Mouse (Mus musculus): Measurements from ENCODE around the gene Srpx2. TPM values are rescaled to one million over a fixed set of nuclear protein-coding genes. Genes with fewer than 3 reads are reported as not detected.

Gene Srpx2
- not detected in 2 replicates for total RNA-seq (2017)

- ATAC-seq (replicated peaks in 1 of 2; ENCODE audit: insufficient read depth in 1 of 2, low FRiP score in 2 of 2, low TSS enrichment in 1 of 2, low read depth in 1 of 2, poor library complexity in 2 of 2, severe bottlenecking in 2 of 2) = no peak
These were observed at the start of gene Srpx2 for GRCm38 (mm10) chrX:133908261-133908660. Gene Srpx2, plus strand, starts transcription at chrX:133908426.

- ATAC-seq (replicated peaks in 1 of 2; ENCODE audit: insufficient read depth in 1 of 2, low FRiP score in 2 of 2, low TSS enrichment in 1 of 2, low read depth in 1 of 2, poor library complexity in 2 of 2, severe bottlenecking in 2 of 2) = peak; percentile 97 to 99
These were observed 38.5 kb upstream of the Srpx2 start for GRCm38 (mm10) chrX:133869743-133870142.

GRCm38 (mm10) chrX:133887308-133887707 is 20.9 kb upstream of the Srpx2 start:
- peak; percentile 53 to 78; a peak in 2 of 4 replicates for ATAC-seq (replicated peaks in 1 of 2; ENCODE audit: insufficient read depth in 1 of 2, low FRiP score in 2 of 2, low TSS enrichment in 1 of 2, low read depth in 1 of 2, poor library complexity in 2 of 2, severe bottlenecking in 2 of 2)

GRCm38 (mm10) chrX:133888111-133888510 is 20.1 kb upstream of the Srpx2 start:
- ATAC-seq (replicated peaks in 1 of 2; ENCODE audit: insufficient read depth in 1 of 2, low FRiP score in 2 of 2, low TSS enrichment in 1 of 2, low read depth in 1 of 2, poor library complexity in 2 of 2, severe bottlenecking in 2 of 2) = no peak

GRCm38 (mm10) chrX:133898014-133898542 is 10.1 kb upstream of the Srpx2 start, which contains the start of gene Tspan6:
Gene Tspan6, minus strand, starts transcription at chrX:133898429.
- peak; percentile 92 to 94 for ATAC-seq (replicated peaks in 1 of 2; ENCODE audit: insufficient read depth in 1 of 2, low FRiP score in 2 of 2, low TSS enrichment in 1 of 2, low read depth in 1 of 2, poor library complexity in 2 of 2, severe bottlenecking in 2 of 2)

- no peak for ATAC-seq (replicated peaks in 1 of 2; ENCODE audit: insufficient read depth in 1 of 2, low FRiP score in 2 of 2, low TSS enrichment in 1 of 2, low read depth in 1 of 2, poor library complexity in 2 of 2, severe bottlenecking in 2 of 2)
These were observed 3.3 kb downstream of the Srpx2 start for GRCm38 (mm10) chrX:133911397-133912103.

GRCm38 (mm10) chrX:133913006-133913405 is 4.8 kb downstream of the Srpx2 start:
- no peak for ATAC-seq (replicated peaks in 1 of 2; ENCODE audit: insufficient read depth in 1 of 2, low FRiP score in 2 of 2, low TSS enrichment in 1 of 2, low read depth in 1 of 2, poor library complexity in 2 of 2, severe bottlenecking in 2 of 2)

- ATAC-seq (replicated peaks in 1 of 2; ENCODE audit: insufficient read depth in 1 of 2, low FRiP score in 2 of 2, low TSS enrichment in 1 of 2, low read depth in 1 of 2, poor library complexity in 2 of 2, severe bottlenecking in 2 of 2) = no peak
These were observed 6.0 kb downstream of the Srpx2 start for GRCm38 (mm10) chrX:133914219-133914618.

GRCm38 (mm10) chrX:133921187-133921586 is 13.0 kb downstream of the Srpx2 start:
- ATAC-seq (replicated peaks in 1 of 2; ENCODE audit: insufficient read depth in 1 of 2, low FRiP score in 2 of 2, low TSS enrichment in 1 of 2, low read depth in 1 of 2, poor library complexity in 2 of 2, severe bottlenecking in 2 of 2) = no peak

GRCm38 (mm10) chrX:133926760-133927159 is 18.5 kb downstream of the Srpx2 start:
- ATAC-seq (replicated peaks in 1 of 2; ENCODE audit: insufficient read depth in 1 of 2, low FRiP score in 2 of 2, low TSS enrichment in 1 of 2, low read depth in 1 of 2, poor library complexity in 2 of 2, severe bottlenecking in 2 of 2) = 0 out of 4 replicates have a peak, but pooled peaks of 1 of the 2 experiments have one; percentile 32

GRCm38 (mm10) chrX:133931302-133932013 is 23.2 kb downstream of the Srpx2 start:
- peak in 1 of 2 experiments; percentile 49; a peak in 1 of 4 replicates for ATAC-seq (replicated peaks in 1 of 2; ENCODE audit: insufficient read depth in 1 of 2, low FRiP score in 2 of 2, low TSS enrichment in 1 of 2, low read depth in 1 of 2, poor library complexity in 2 of 2, severe bottlenecking in 2 of 2)

GRCm38 (mm10) chrX:133936605-133937225 is 28.5 kb downstream of the Srpx2 start:
- ATAC-seq (replicated peaks in 1 of 2; ENCODE audit: insufficient read depth in 1 of 2, low FRiP score in 2 of 2, low TSS enrichment in 1 of 2, low read depth in 1 of 2, poor library complexity in 2 of 2, severe bottlenecking in 2 of 2) = no peak

- ATAC-seq (replicated peaks in 1 of 2; ENCODE audit: insufficient read depth in 1 of 2, low FRiP score in 2 of 2, low TSS enrichment in 1 of 2, low read depth in 1 of 2, poor library complexity in 2 of 2, severe bottlenecking in 2 of 2) = no peak
These were observed 31.3 kb downstream of the Srpx2 start for GRCm38 (mm10) chrX:133939561-133939960.

- ATAC-seq (replicated peaks in 1 of 2; ENCODE audit: insufficient read depth in 1 of 2, low FRiP score in 2 of 2, low TSS enrichment in 1 of 2, low read depth in 1 of 2, poor library complexity in 2 of 2, severe bottlenecking in 2 of 2) = peak; percentile 76 to 95; a peak in 3 of 4 replicates
These were observed 39.2 kb downstream of the Srpx2 start for GRCm38 (mm10) chrX:133947427-133947826.

- no peak for ATAC-seq (replicated peaks in 1 of 2; ENCODE audit: insufficient read depth in 1 of 2, low FRiP score in 2 of 2, low TSS enrichment in 1 of 2, low read depth in 1 of 2, poor library complexity in 2 of 2, severe bottlenecking in 2 of 2)
These were observed 46.4 kb downstream of the Srpx2 start for GRCm38 (mm10) chrX:133954661-133955060.

GRCm38 (mm10) chrX:133960617-133961016 is 52.4 kb downstream of the Srpx2 start:
- peak; percentile 62 to 71 for ATAC-seq (replicated peaks in 1 of 2; ENCODE audit: insufficient read depth in 1 of 2, low FRiP score in 2 of 2, low TSS enrichment in 1 of 2, low read depth in 1 of 2, poor library complexity in 2 of 2, severe bottlenecking in 2 of 2)

- ATAC-seq (replicated peaks in 1 of 2; ENCODE audit: insufficient read depth in 1 of 2, low FRiP score in 2 of 2, low TSS enrichment in 1 of 2, low read depth in 1 of 2, poor library complexity in 2 of 2, severe bottlenecking in 2 of 2) = no peak
These were observed 56.4 kb downstream of the Srpx2 start for GRCm38 (mm10) chrX:133964615-133965014.

Measured in hematopoietic stem cell, adult 5-6 weeks (primary cell).